Mouse (Mus musculus) midbrain, embryonic 11.5 days (tissue): Measurements from ENCODE around the gene Lpcat2b. TPM values are rescaled to one million over a fixed set of nuclear protein-coding genes. Genes with fewer than 3 reads are reported as not detected.

Experiments used
- ATAC-seq: fragments of 200-750 bp; cut with Nextera tagmentation; 2 replicates; pipeline ENCODE4 v1.8.0; 2017; ENCODE audit warnings: moderate TSS enrichment, moderate library complexity; ENCODE audit not compliant: low FRiP score
- DNase-seq: peaks from one replicate; pipeline ENCODE4 v3.0.0; 2015; ENCODE audit warnings: low spot score; ENCODE audit errors: missing footprints
- H3K27ac ChIP-seq: fragments of 300-500 bp; sonication (generic); 2 replicates; pipeline ENCODE4 v1.5.1; 2014; ENCODE audit warnings: low read depth, low read length
- H3K27me3 ChIP-seq: fragments of 300-500 bp; sonication (generic); 2 replicates; pipeline ENCODE4 v1.6.1; 2014; ENCODE audit warnings: mild to moderate bottlenecking, low read length, moderate library complexity, mixed read lengths; ENCODE audit not compliant: control insufficient read depth, insufficient read depth
- H3K36me3 ChIP-seq: fragments of 300-500 bp; sonication (generic); 2 replicates; pipeline ENCODE4 v1.6.1; 2014; ENCODE audit warnings: mild to moderate bottlenecking, low read length, moderate library complexity, mixed read lengths; ENCODE audit not compliant: control insufficient read depth, insufficient read depth
- H3K4me1 ChIP-seq: fragments of 300-500 bp; sonication (generic); 2 replicates; pipeline ENCODE4 v1.6.1; 2014; ENCODE audit warnings: low read length; ENCODE audit not compliant: control insufficient read depth, insufficient read depth
- H3K4me2 ChIP-seq: fragments of 300-500 bp; sonication (generic); 2 replicates; pipeline ENCODE4 v1.6.1; 2014; ENCODE audit warnings: mild to moderate bottlenecking, moderate library complexity
- H3K4me3 ChIP-seq: fragments of 300-500 bp; sonication (generic); 2 replicates; pipeline ENCODE4 v1.5.1; 2014; ENCODE audit warnings: low read depth, low read length
- H3K9ac ChIP-seq: fragments of 300-500 bp; sonication (generic); 2 replicates; pipeline ENCODE4 v1.6.1; 2014; ENCODE audit warnings: low read length
- H3K9me3 ChIP-seq: fragments of 300-500 bp; sonication (generic); 2 replicates; pipeline ENCODE4 v1.6.1; 2016; ENCODE audit warnings: low read length; ENCODE audit not compliant: control insufficient read depth
- WGBS: fragments of 180-500 bp; shearing (Covaris S2); extraction: QIAGEN DNeasy Blood & Tissue Kit; methylation state at CpG from one replicate; pipeline ENCODE4 v1.1.7; 2014; 5-methylcytosine and 5-hydroxymethylcytosine counted together
- polyA plus RNA-seq: library from polyadenylated mRNA; unstranded; fragments of >200 nt; fragmentation: Nextera tagmentation; extraction: Ambion mirVana; gene quantifications from 2 replicates; pipeline ENCODE4 v1.2.1, GENCODE M21; 2014

The Lpcat2b gene
- polyA plus RNA-seq, 1 experiment from 2014 or later = not detected

GRCm38 (mm10) chr5:107438353-107438752, 7.0 kb downstream of the Lpcat2b start:
- H3K4me2 ChIP-seq = peak overlapping the region; percentile 74
- peak overlapping the region; percentile 83 for H3K4me3 ChIP-seq
- no peak overlapping the region for H3K27ac ChIP-seq
- no peak for DNase-seq
- 20% methylated on average over 7 of the region's 7 CpGs for WGBS
- H3K27me3 ChIP-seq = no peaks in the 10 kb centered on the region
- H3K9ac ChIP-seq = peak overlapping the region; percentile 95
- no peaks in the 10 kb centered on the region for H3K36me3 ChIP-seq
- H3K4me1 ChIP-seq = 0 out of 2 replicates have a peak, but pooled peaks cover 5% of the 10 kb centered on the region
- ATAC-seq = peak; percentile 36
- no peaks in the 10 kb centered on the region for H3K9me3 ChIP-seq

- Histone ChIP-seq H3K9ac (no peak overlapping the region), H3K4me3 (no peak overlapping the region), H3K4me2 (no peak overlapping the region), H3K36me3 (no peaks in the 10 kb centered on the region), H3K27ac (no peak overlapping the region), H3K27me3 (no peaks in the 10 kb centered on the region), H3K9me3 (no peaks in the 10 kb centered on the region), H3K4me1 (0 out of 2 replicates have a peak, but pooled peaks cover 5% of the 10 kb centered on the region)
- WGBS = 85% methylated on average over 5 of the region's 5 CpGs
- ATAC-seq (no peak), DNase-seq (no peak)
Measured at GRCm38 (mm10) chr5:107441881-107442280, 10.5 kb downstream of the Lpcat2b start.

- WGBS = 95% methylated on average over 4 of the region's 4 CpGs
- Histone ChIP-seq H3K36me3 (no peaks in the 10 kb centered on the region), H3K9me3 (no peaks in the 10 kb centered on the region), H3K27ac (no peak overlapping the region), H3K27me3 (no peaks in the 10 kb centered on the region), H3K4me2 (no peak overlapping the region), H3K9ac (no peak overlapping the region), H3K4me3 (no peak overlapping the region), H3K4me1 (no peaks in the 10 kb centered on the region)
- ATAC-seq (no peak), DNase-seq (no peak)
Measured at GRCm38 (mm10) chr5:107444251-107444650, 12.9 kb downstream of the Lpcat2b start.

GRCm38 (mm10) chr5:107447977-107448376, 16.6 kb downstream of the Lpcat2b start:
- Histone ChIP-seq H3K4me3 (no peak overlapping the region), H3K9ac (no peak overlapping the region), H3K27ac (no peak overlapping the region), H3K36me3 (no peaks in the 10 kb centered on the region), H3K4me2 (no peak overlapping the region), H3K4me1 (no peaks in the 10 kb centered on the region), H3K9me3 (no peaks in the 10 kb centered on the region), H3K27me3 (no peaks in the 10 kb centered on the region)
- 89% methylated on average over 4 of the region's 4 CpGs for WGBS
- ATAC-seq = no peak
- no peak for DNase-seq

- Histone ChIP-seq H3K36me3 (no peaks in the 10 kb centered on the region), H3K9me3 (no peaks in the 10 kb centered on the region), H3K4me2 (no peak overlapping the region), H3K9ac (no peak overlapping the region), H3K27ac (no peak overlapping the region), H3K4me1 (no peaks in the 10 kb centered on the region), H3K27me3 (no peaks in the 10 kb centered on the region), H3K4me3 (no peak overlapping the region)
- no peak for DNase-seq
- 96% methylated on average over 4 of the region's 4 CpGs for WGBS
- no peak for ATAC-seq
Measured at GRCm38 (mm10) chr5:107448784-107449183, 17.4 kb downstream of the Lpcat2b start.

GRCm38 (mm10) chr5:107449620-107450019, 18.3 kb downstream of the Lpcat2b start:
- no peak overlapping the region for H3K27ac ChIP-seq
- ATAC-seq = no peak
- H3K4me1 ChIP-seq = no peaks in the 10 kb centered on the region
- H3K9ac ChIP-seq = no peak overlapping the region
- no peaks in the 10 kb centered on the region for H3K27me3 ChIP-seq
- H3K4me2 ChIP-seq = no peak overlapping the region
- WGBS = 87% methylated on average over 5 of the region's 5 CpGs
- no peak overlapping the region for H3K4me3 ChIP-seq
- no peaks in the 10 kb centered on the region for H3K36me3 ChIP-seq
- DNase-seq = no peak
- H3K9me3 ChIP-seq = no peaks in the 10 kb centered on the region

- Histone ChIP-seq H3K4me2 (no peak overlapping the region), H3K4me3 (no peak overlapping the region), H3K9me3 (no peaks in the 10 kb centered on the region), H3K27ac (no peak overlapping the region), H3K36me3 (no peaks in the 10 kb centered on the region), H3K9ac (no peak overlapping the region), H3K27me3 (no peaks in the 10 kb centered on the region), H3K4me1 (no peaks in the 10 kb centered on the region)
- no peak for DNase-seq
- 93% methylated on average over 5 of the region's 5 CpGs for WGBS
- ATAC-seq = no peak
Measured at GRCm38 (mm10) chr5:107450299-107450698, 18.9 kb downstream of the Lpcat2b start.

- no peak for DNase-seq
- H3K9ac ChIP-seq = no peak overlapping the region
- no peaks in the 10 kb centered on the region for H3K27me3 ChIP-seq
Measured at GRCm38 (mm10) chr5:107462147-107463076, 31.1 kb downstream of the Lpcat2b start.

GRCm38 (mm10) chr5:107466501-107466900, 35.2 kb downstream of the Lpcat2b start:
- WGBS = 37% methylated on average over 5 of the region's 5 CpGs

More at GRCm38 (mm10) chr5:107462147-107463076, 31.1 kb downstream of the Lpcat2b start:
- no peak overlapping the region for H3K4me2 ChIP-seq
- no peak for ATAC-seq
- H3K9me3 ChIP-seq = no peaks in the 10 kb centered on the region
- no peaks in the 10 kb centered on the region for H3K36me3 ChIP-seq
- no peak overlapping the region for H3K4me3 ChIP-seq
- no peak overlapping the region for H3K27ac ChIP-seq
- no peaks in the 10 kb centered on the region for H3K4me1 ChIP-seq
- 88% methylated on average over 4 of the region's 4 CpGs for WGBS

More at GRCm38 (mm10) chr5:107466501-107466900, 35.2 kb downstream of the Lpcat2b start:
- H3K9ac ChIP-seq = no peak overlapping the region
- no peak overlapping the region for H3K4me2 ChIP-seq
- no peak overlapping the region for H3K27ac ChIP-seq
- H3K4me1 ChIP-seq = no peaks in the 10 kb centered on the region
- ATAC-seq (no peak), DNase-seq (no peak)
- H3K27me3 ChIP-seq = no peaks in the 10 kb centered on the region
- H3K9me3 ChIP-seq = no peaks in the 10 kb centered on the region
- H3K4me3 ChIP-seq = no peak overlapping the region
- peaks cover 2% of the 10 kb centered on the region; the same call in 1 of the 2 replicates for H3K36me3 ChIP-seq
